Mouse (Mus musculus) heart, postnatal 0 days (tissue): Measurements from ENCODE around the gene Tnfrsf19. TPM values are rescaled to one million over a fixed set of nuclear protein-coding genes. Genes with fewer than 3 reads are reported as not detected.

ENCODE experiments used
- ATAC-seq: fragments of 200-750 bp; cut with Nextera tagmentation; 2 replicates; pipeline ENCODE4 v1.8.0; 2017; ENCODE audit warnings: low read depth, moderate number of reproducible peaks, moderate library complexity; ENCODE audit not compliant: insufficient read depth
- DNase-seq: peaks from one replicate; pipeline ENCODE4 v3.0.0-alpha.2; 2016; ENCODE audit warnings: low spot score
- H3K27ac ChIP-seq: fragments of 300-500 bp; sonication (generic); 2 replicates; pipeline ENCODE4 v1.5.1; 2014; ENCODE audit warnings: low read depth, mild to moderate bottlenecking
- H3K27me3 ChIP-seq: fragments of 300-500 bp; sonication (generic); 2 replicates; pipeline ENCODE4 v1.6.1; 2014; ENCODE audit warnings: low read length, mixed read lengths; ENCODE audit not compliant: control insufficient read depth, insufficient read depth
- H3K36me3 ChIP-seq: fragments of 300-500 bp; sonication (generic); replicated peaks from 2 replicates; pipeline ENCODE4 v1.6.1; 2014; ENCODE audit warnings: low read length, mixed read lengths; ENCODE audit not compliant: control insufficient read depth, insufficient read depth
- H3K4me1 ChIP-seq: fragments of 300-500 bp; sonication (generic); 2 replicates; pipeline ENCODE4 v1.6.1; 2014; ENCODE audit warnings: antibody characterized with exemption; ENCODE audit not compliant: control insufficient read depth, insufficient read depth
- H3K4me2 ChIP-seq: fragments of 300-500 bp; sonication (generic); 2 replicates; pipeline ENCODE4 v1.6.1; 2014; ENCODE audit warnings: low read depth, mild to moderate bottlenecking, low read length, moderate library complexity
- H3K4me3 ChIP-seq: fragments of 300-500 bp; sonication (generic); 2 replicates; pipeline ENCODE4 v1.5.1; 2014; ENCODE audit warnings: low read depth, low read length
- H3K9ac ChIP-seq: fragments of 300-500 bp; sonication (generic); replicated peaks from 2 replicates; pipeline ENCODE4 v1.6.1; 2014; ENCODE audit warnings: low read depth, low read length, mixed read lengths
- H3K9me3 ChIP-seq: fragments of 300-500 bp; sonication (generic); replicated peaks from 2 replicates; pipeline ENCODE4 v1.6.1; 2016; ENCODE audit warnings: low read length; ENCODE audit not compliant: control insufficient read depth
- CTCF ChIP-seq: IDR thresholded peaks from 2 replicates; pipeline ENCODE4 v1.5.1; 2016; ENCODE audit warnings: antibody characterized with exemption, control low read depth, low read depth
- EP300 ChIP-seq: IDR thresholded peaks from 2 replicates; pipeline ENCODE4 v1.6.1; 2016; ENCODE audit warnings: antibody characterized with exemption, low read depth
- WGBS: fragments of 180-500 bp; shearing (Covaris S2); extraction: QIAGEN DNeasy Blood & Tissue Kit; methylation state at CpG from one replicate; pipeline ENCODE4 v1.1.7; 2014; 5-methylcytosine and 5-hydroxymethylcytosine counted together
- polyA plus RNA-seq: library from polyadenylated mRNA; unstranded; fragments of >200 nt; fragmentation: Nextera tagmentation; extraction: Ambion mirVana; gene quantifications from 2 replicates; pipeline ENCODE4 v1.2.1, GENCODE M21; 2015
- total RNA-seq: library from RNA; depleted of rRNA; stranded (reverse); fragments of >200 nt; gene quantifications from 2 replicates; pipeline ENCODE4 v1.2.3, GENCODE M21; 2014; ENCODE audit warnings: low replicate concordance

The Tnfrsf19 gene
- total and polyA plus RNA-seq, 2 experiments from 2014 or later, result 6.4 to 7.0 TPM

- Histone ChIP-seq H3K36me3 (no peaks in the 10 kb centered on the region), H3K4me3 (peak overlapping the region; percentile 47), H3K4me1 (peaks cover 12% of the 10 kb centered on the region; the same call in 1 of the 2 replicates), H3K27ac (peak overlapping the region; percentile 54), H3K9ac (peak overlapping the region; percentile 57), H3K9me3 (no peaks in the 10 kb centered on the region), H3K27me3 (no peaks in the 10 kb centered on the region), H3K4me2 (peak overlapping the region; percentile 86)
- no peak for TF ChIP-seq CTCF
- TF ChIP-seq EP300, result no peak
- ATAC-seq, result no peak
- peak; percentile 72 for DNase-seq
- under 1% methylated on average over 19 of the region's 19 CpGs for WGBS
These were observed 722 bp downstream of the Tnfrsf19 start for GRCm38 (mm10) chr14:61045446-61046090.

DNA sequence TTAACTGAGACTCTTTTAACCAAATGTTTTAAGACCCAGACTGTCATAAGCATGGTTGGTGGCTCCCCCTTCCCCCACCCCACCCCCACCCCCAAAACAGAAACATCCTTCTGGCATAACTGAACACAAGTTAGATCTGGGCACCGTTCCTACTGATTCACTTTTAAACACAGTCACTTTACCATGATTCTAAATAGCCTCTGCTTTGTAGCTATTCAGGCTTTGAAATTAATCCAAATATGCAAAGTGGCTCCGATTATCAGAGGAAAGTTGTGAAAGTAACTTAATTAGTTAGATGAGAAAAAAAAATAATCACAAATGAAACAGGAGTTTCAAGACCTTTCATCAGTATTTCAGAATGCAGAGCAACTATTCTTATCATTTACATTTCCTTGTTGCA, 2.0 kb downstream of the Tnfrsf19 start:
- DNase-seq, result no peak
- WGBS, result 29% methylated on average over 2 of the region's 2 CpGs

DNA sequence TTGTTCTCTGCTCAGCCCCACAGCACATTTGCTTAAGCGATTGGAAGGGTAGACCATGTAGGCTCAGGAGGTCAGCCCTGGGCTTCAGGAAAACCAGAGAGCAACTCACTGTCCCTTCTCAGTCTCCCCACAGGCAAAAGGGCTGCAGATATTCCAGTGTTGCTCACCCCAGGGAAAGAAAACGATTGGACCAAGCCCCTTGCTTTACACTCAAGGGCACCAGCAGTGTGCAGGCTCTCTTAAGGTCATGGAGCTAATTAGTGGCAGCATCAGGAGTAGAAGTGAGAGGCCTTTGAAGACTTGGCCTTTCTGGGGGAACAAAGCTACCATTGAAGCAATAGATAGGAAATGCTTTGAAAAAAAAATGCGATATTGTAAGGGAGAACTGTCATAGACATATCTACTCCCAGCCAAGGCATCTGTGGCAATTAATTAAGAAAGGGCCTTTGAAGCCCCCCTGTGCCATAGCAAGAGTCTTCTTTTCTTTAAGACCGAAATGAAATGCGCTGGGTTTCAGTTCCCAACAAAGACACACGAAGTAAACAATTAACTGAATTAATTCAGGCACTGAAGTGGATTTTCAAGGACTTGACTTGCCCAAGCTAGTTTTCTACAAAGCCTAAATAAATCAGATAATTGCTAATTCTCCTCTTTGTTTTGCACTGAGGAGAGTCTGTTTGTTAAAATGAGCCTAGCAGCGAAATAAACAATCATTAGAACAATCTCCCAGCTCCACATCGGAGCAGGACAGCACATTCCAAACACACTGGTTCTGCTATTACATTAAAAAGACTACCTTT, 2.6 kb downstream of the Tnfrsf19 start:
- Histone ChIP-seq H3K9ac (peak overlapping the region; percentile 49; the same call in 1 of the 2 replicates), H3K27ac (peak overlapping the region; percentile 61), H3K9me3 (no peaks in the 10 kb centered on the region), H3K4me3 (peak overlapping the region; percentile 27), H3K36me3 (no peaks in the 10 kb centered on the region), H3K27me3 (no peaks in the 10 kb centered on the region), H3K4me2 (peak overlapping the region; percentile 86), H3K4me1 (peaks cover 12% of the 10 kb centered on the region; the same call in 1 of the 2 replicates)
- ATAC-seq, result no peak
- DNase-seq, result no peak
- TF ChIP-seq EP300 (no peak), CTCF (no peak)
- WGBS, result 31% methylated on average over 8 of the region's 8 CpGs

More for the DNA sequence above, 2.0 kb downstream of the Tnfrsf19 start:
- Histone ChIP-seq H3K36me3 (no peaks in the 10 kb centered on the region), H3K4me1 (peaks cover 12% of the 10 kb centered on the region; the same call in 1 of the 2 replicates), H3K9me3 (no peaks in the 10 kb centered on the region), H3K27me3 (no peaks in the 10 kb centered on the region), H3K9ac (0 out of 2 replicates have a peak overlapping the region, but pooled peaks have one; percentile 49), H3K27ac (peak overlapping the region; percentile 61), H3K4me2 (peak overlapping the region; percentile 86), H3K4me3 (peak overlapping the region; percentile 47)
- ATAC-seq, result no peak
- no peak for TF ChIP-seq CTCF
- no peak for TF ChIP-seq EP300

GRCm38 (mm10) chr14:61042291-61042690, 4.0 kb downstream of the Tnfrsf19 start:
- no peaks in the 10 kb centered on the region for H3K27me3 ChIP-seq
- DNase-seq, result no peak
- peaks cover 12% of the 10 kb centered on the region; the same call in 1 of the 2 replicates for H3K4me1 ChIP-seq

DNA sequence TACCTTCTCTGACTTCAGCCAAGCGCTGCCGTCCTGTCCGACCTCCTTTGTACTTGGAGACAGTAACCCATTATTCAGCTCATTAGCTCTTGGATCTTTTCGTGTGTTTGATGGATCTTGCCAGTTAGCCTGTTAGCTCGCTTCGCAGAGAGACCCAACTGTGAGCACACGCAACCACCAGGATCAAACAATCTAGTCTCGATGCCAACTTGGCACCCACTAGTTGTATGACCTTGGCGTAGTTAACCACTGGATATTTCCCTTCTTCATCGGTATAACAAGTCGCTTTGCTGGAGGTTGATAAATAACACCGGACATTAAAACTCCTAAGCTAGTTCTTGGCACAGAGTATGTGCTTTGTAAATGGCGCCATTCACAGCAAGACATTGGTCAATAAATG, 6.1 kb downstream of the Tnfrsf19 start:
- Histone ChIP-seq H3K27me3 (no peaks in the 10 kb centered on the region), H3K4me2 (no peak overlapping the region), H3K4me3 (no peak overlapping the region), H3K36me3 (no peaks in the 10 kb centered on the region), H3K9me3 (no peaks in the 10 kb centered on the region), H3K9ac (no peak overlapping the region), H3K27ac (no peak overlapping the region), H3K4me1 (peaks cover 12% of the 10 kb centered on the region; the same call in 1 of the 2 replicates)
- TF ChIP-seq CTCF (no peak), EP300 (no peak)
- WGBS, result 93% methylated on average over 13 of the region's 13 CpGs
- ATAC-seq (no peak), DNase-seq (no peak)

More at GRCm38 (mm10) chr14:61042291-61042690, 4.0 kb downstream of the Tnfrsf19 start:
- TF ChIP-seq EP300 (no peak), CTCF (no peak)
- no peak overlapping the region for H3K9ac ChIP-seq
- ATAC-seq, result no peak
- WGBS, result 70% methylated on average over 3 of the region's 3 CpGs
- no peak overlapping the region for H3K4me2 ChIP-seq
- no peak overlapping the region for H3K4me3 ChIP-seq
- H3K9me3 ChIP-seq, result no peaks in the 10 kb centered on the region
- H3K36me3 ChIP-seq, result no peaks in the 10 kb centered on the region
- no peak overlapping the region for H3K27ac ChIP-seq
